Mouse (Mus musculus) C2C12 (cell line): ENCODE results near the gene Unc45b. TPM values are rescaled to one million over a fixed set of nuclear protein-coding genes. Genes with fewer than 3 reads are reported as not detected.

Source experiments
- H3K27me3 ChIP-seq: one replicate; pipeline ENCODE4 v1.6.1; 2011; ENCODE audit not compliant: control insufficient read depth, insufficient read depth, insufficient read length
- H3K36me3 ChIP-seq: one replicate; pipeline ENCODE4 v1.6.1; 2011; ENCODE audit not compliant: control insufficient read depth, insufficient read depth
- H3K4me3 ChIP-seq: one replicate; pipeline ENCODE4 v1.5.1; 2011; ENCODE audit warnings: mild to moderate bottlenecking, control low read depth; ENCODE audit not compliant: poor library complexity, insufficient read depth, severe bottlenecking
- H3K79me2 ChIP-seq: one replicate; pipeline ENCODE4 v1.6.1; 2011; ENCODE audit not compliant: control insufficient read depth, insufficient read depth
- H3K79me3 ChIP-seq: one replicate; pipeline ENCODE4 v1.6.1; 2011; ENCODE audit warnings: low read depth, control low read depth
- H3ac ChIP-seq: one replicate; pipeline ENCODE3; 2011; ENCODE audit warnings: low read depth; ENCODE audit not compliant: control insufficient read depth, insufficient read length
- CEBPB ChIP-seq: IDR thresholded peaks from one replicate; pipeline ENCODE4 v1.6.1; 2011; ENCODE audit warnings: low read depth, mild to moderate bottlenecking, control low read depth, moderate library complexity
- CTCF ChIP-seq: IDR thresholded peaks from one replicate; pipeline ENCODE4 v1.5.1; 2011; ENCODE audit not compliant: control insufficient read depth, insufficient read depth, insufficient read length
- FOSL1 ChIP-seq: IDR thresholded peaks from one replicate; pipeline ENCODE4 v1.8.0; 2011; ENCODE audit warnings: mild to moderate bottlenecking, low read length; ENCODE audit not compliant: poor library complexity, insufficient read depth, severe bottlenecking
- MAX ChIP-seq: IDR thresholded peaks from one replicate; pipeline ENCODE4 v1.6.1; 2011; ENCODE audit warnings: mild to moderate bottlenecking, control low read depth
- MYOD1 ChIP-seq: IDR thresholded peaks from one replicate; pipeline ENCODE4 v1.6.1; 2011; ENCODE audit warnings: low read depth; ENCODE audit not compliant: control insufficient read depth, insufficient read length
- MYOG ChIP-seq: IDR thresholded peaks from one replicate; pipeline ENCODE4 v1.6.1; 2011; ENCODE audit not compliant: control insufficient read depth, insufficient read length; ENCODE audit errors: extremely low read depth
- USF1 ChIP-seq: IDR thresholded peaks from one replicate; pipeline ENCODE4 v1.6.1; 2011; ENCODE audit warnings: low read depth, mild to moderate bottlenecking, control low read depth, moderate library complexity
- polyA plus RNA-seq: library from polyadenylated mRNA; unstranded; fragments of >200 nt; fragmentation: generic; extraction: Trizol; gene quantifications from one replicate; pipeline ENCODE4 v1.2.1, GENCODE M21; 2012; ENCODE audit warnings: missing spikeins

Unc45b gene
- polyA plus RNA-seq, 1 experiment: 0.15 TPM

GRCm38 (mm10) chr11:82865957-82866356 lies 44.4 kb upstream of the Unc45b start:
- Histone ChIP-seq H3K4me3 (no peak overlapping the region), H3K79me2 (no peaks in the 10 kb centered on the region), H3K36me3 (no peaks in the 10 kb centered on the region), H3K79me3 (no peaks in the 10 kb centered on the region), H3ac (no peak overlapping the region), H3K27me3 (no peaks in the 10 kb centered on the region)
- TF ChIP-seq MYOD1 (no peak), CTCF (no peak), MYOG (no peak), FOSL1 (no peak), USF1 (no peak), MAX (no peak), CEBPB (no peak)

GRCm38 (mm10) chr11:82866850-82867564 lies 43.3 kb upstream of the Unc45b start:
- no peak for TF ChIP-seq USF1
- no peak for TF ChIP-seq CEBPB
- TF ChIP-seq MAX: no peak
- TF ChIP-seq MYOD1: no peak
- TF ChIP-seq CTCF: no peak
- no peak for TF ChIP-seq FOSL1
- TF ChIP-seq MYOG: no peak
- no peaks in the 10 kb centered on the region for H3K79me3 ChIP-seq
- no peaks in the 10 kb centered on the region for H3K79me2 ChIP-seq
- no peak overlapping the region for H3K4me3 ChIP-seq
- no peaks in the 10 kb centered on the region for H3K36me3 ChIP-seq
- no peaks in the 10 kb centered on the region for H3K27me3 ChIP-seq
- no peak overlapping the region for H3ac ChIP-seq

- no peaks in the 10 kb centered on the region for H3K27me3 ChIP-seq
- no peaks in the 10 kb centered on the region for H3K79me3 ChIP-seq
- no peaks in the 10 kb centered on the region for H3K36me3 ChIP-seq
- no peak overlapping the region for H3K4me3 ChIP-seq
- H3ac ChIP-seq: no peak overlapping the region
- TF ChIP-seq FOSL1 (no peak), CEBPB (no peak), MYOD1 (no peak), MYOG (no peak), MAX (no peak), CTCF (no peak), USF1 (no peak)
- H3K79me2 ChIP-seq: no peaks in the 10 kb centered on the region
These were observed 42.4 kb upstream of the Unc45b start for GRCm38 (mm10) chr11:82867956-82868355.

GRCm38 (mm10) chr11:82869506-82870172 lies 40.7 kb upstream of the Unc45b start:
- H3ac ChIP-seq: no peak overlapping the region
- H3K4me3 ChIP-seq: no peak overlapping the region
- H3K27me3 ChIP-seq: no peaks in the 10 kb centered on the region
- no peaks in the 10 kb centered on the region for H3K79me3 ChIP-seq
- TF ChIP-seq MYOG (no peak), MYOD1 (no peak), CEBPB (no peak), FOSL1 (no peak), USF1 (no peak), MAX (no peak), CTCF (no peak)
- no peaks in the 10 kb centered on the region for H3K79me2 ChIP-seq
- H3K36me3 ChIP-seq: no peaks in the 10 kb centered on the region

- Histone ChIP-seq H3ac (peak overlapping the region; percentile 77), H3K4me3 (peak overlapping the region; percentile 59), H3K79me2 (no peaks in the 10 kb centered on the region), H3K27me3 (no peaks in the 10 kb centered on the region), H3K36me3 (no peaks in the 10 kb centered on the region), H3K79me3 (no peaks in the 10 kb centered on the region)
- no peak for TF ChIP-seq MYOG
- no peak for TF ChIP-seq MAX
- no peak for TF ChIP-seq MYOD1
- no peak for TF ChIP-seq CTCF
- no peak for TF ChIP-seq FOSL1
- no peak for TF ChIP-seq USF1
These were observed 39.9 kb upstream of the Unc45b start for GRCm38 (mm10) chr11:82870173-82871030.
